Mouse (Mus musculus): ENCODE results near the gene Aox4.

Aox4 gene

GRCm38 (mm10) chr1:58240347-58240746, 30.1 kb downstream of the Aox4 start:
- DNase-seq (ENCODE audit: low read depth in 2 of 2, low spot score in 2 of 2) = no peak

- no peak for DNase-seq (ENCODE audit: low read depth in 2 of 2, low spot score in 2 of 2)
Observed at GRCm38 (mm10) chr1:58244487-58244886, 34.3 kb downstream of the Aox4 start.

DNA sequence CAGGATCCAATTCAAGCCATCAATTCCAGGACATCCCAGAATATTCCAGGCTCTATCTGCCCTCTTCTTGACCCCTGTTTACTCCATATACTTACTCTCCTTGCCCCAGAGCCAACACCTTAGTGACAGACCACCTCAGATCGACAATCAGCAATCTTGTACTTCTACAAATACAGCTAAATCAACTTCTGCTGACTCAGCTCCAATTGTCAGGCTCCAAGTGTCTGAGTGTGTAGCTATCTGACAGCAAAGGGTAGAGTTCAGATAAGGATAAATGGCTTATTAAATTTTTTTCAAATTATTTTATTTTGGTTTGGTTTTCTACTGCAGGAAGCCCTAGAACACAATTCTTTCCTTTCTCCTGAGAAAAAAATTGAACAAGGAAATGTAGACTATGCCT, 38.3 kb downstream of the Aox4 start:
- DNase-seq (ENCODE audit: low read depth in 2 of 2, low spot score in 2 of 2) = no peak

GRCm38 (mm10) chr1:58253466-58253865, 43.3 kb downstream of the Aox4 start:
- no peak for DNase-seq (ENCODE audit: low read depth in 2 of 2, low spot score in 2 of 2)

DNA sequence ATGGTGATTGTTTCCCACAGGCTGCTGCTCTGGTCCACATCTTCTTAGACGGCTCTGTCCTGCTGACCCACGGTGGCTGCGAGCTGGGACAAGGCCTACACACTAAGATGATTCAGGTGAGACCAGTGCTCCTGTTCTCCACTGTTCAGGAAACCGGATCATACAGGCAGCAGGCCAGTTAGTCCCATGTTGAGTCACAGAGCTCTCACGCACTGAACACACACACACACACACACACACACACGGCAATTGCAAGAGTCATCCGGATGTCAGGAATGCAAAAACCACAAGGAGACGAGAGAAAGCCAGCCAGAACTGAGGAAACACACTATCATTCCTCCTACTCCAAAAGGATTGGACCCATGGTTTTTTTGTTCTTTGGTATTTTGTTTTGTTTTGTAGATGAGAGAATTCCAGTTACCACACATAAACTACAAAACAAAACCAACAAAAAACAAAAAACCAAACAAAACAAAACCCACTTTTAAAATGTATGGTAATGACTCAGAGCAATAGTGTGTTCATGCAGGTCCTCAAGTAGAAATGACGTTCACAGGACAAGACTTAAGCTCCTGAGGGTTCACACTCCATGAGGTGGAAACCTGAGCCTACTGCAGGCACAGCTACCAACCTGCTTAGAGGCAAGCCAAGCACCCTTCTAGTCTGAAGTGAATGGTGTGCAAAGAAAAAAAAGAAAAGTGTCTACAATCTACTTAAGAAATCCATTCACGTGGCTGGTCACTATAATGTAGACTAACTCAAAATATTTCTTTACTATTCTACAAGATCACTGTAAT, 47.2 kb downstream of the Aox4 start:
- DNase-seq (ENCODE audit: low read depth in 2 of 2, low spot score in 2 of 2) = no peak

DNA sequence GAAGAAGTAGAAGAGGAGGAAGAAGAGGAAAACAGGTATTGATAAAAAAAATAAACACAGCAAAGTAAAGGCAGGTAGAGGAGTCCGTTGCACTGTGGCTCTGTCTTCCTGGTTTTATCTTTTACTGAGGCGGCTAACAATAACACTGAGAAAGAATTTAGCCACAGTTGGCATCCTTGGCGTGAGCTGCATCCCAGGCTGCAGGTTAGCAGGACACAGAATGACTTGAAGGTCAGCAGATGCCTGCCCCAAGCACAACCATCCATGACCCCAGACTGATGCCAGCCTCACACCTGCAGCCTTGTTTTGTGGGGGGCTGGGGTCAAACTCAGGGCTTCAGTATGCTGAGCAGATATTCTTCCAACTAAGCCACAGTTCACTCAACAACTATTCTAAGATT, 50.1 kb downstream of the Aox4 start:
- no peak for DNase-seq (ENCODE audit: low read depth in 2 of 2, low spot score in 2 of 2)

GRCm38 (mm10) chr1:58268231-58268630, 58.0 kb downstream of the Aox4 start:
- no peak for DNase-seq (ENCODE audit: low read depth in 2 of 2, low spot score in 2 of 2)

DNA sequence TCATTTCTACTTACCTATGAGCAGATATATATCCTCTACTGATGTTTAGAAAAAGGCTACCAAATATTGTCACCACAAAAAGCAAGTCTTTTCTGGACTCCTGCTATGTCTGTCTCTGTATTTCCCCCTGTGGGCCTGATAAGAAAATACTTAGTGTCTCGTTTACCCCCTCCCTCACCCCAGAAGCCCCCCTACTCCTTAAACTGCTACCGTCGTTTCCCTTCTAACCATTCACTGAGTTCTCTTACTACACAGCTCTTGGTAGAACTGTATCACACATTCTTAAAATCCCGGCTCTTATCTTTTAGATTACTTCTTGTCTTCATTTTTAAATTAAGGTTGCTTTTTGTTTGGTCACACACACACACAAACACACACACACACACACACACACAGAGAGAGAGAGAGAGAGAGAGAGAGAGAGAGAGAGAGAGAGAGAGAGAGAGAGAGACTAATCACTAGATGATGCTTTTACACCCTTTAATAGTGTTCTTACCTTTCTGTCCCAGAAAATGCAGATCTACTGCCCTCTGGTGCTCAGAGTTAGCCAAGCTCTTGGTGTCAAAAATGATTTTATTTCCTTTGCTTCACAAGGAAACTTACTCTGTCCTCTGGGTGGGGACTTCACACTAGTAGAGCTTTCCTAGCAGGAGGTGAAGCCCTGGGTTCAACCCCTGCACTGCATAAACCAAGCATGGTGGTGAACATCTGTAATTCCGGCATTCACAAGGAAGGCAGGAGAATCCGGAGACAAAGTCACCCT, 60.8 kb downstream of the Aox4 start:
- DNase-seq (ENCODE audit: low read depth in 2 of 2, low spot score in 2 of 2) = peak in 1 of 2 experiments; percentile 31

GRCm38 (mm10) chr1:58275879-58276278, 65.7 kb downstream of the Aox4 start:
- no peak for DNase-seq (ENCODE audit: low read depth in 2 of 2, low spot score in 2 of 2)

GRCm38 (mm10) chr1:58278026-58278425, 67.8 kb downstream of the Aox4 start, which contains the start of gene Aox2:
Gene Aox2 (plus strand): TSS chr1:58278326.
- DNase-seq (ENCODE audit: low read depth in 2 of 2, low spot score in 2 of 2) = no peak

DNA sequence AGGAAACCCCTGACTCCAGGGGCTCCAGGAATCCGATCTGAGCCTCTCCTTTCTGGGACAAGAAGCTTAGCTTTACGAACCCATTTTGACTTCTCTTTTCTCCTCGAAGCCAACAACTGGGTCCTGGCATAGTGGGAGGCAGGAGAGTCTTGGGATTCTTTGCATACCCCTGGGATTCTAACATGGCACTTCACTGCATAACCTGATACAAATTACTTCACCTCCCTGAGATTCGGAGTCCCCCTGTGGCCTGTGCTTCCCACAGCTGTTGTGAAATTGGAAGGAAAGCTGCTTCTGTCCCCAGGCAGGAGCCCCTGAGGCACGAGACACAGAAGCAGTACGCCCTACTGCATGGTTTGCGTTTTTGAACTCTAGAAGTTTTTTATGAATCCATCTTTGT, 68.3 kb downstream of the Aox4 start:
- no peak for DNase-seq (ENCODE audit: low read depth in 2 of 2, low spot score in 2 of 2)

DNA sequence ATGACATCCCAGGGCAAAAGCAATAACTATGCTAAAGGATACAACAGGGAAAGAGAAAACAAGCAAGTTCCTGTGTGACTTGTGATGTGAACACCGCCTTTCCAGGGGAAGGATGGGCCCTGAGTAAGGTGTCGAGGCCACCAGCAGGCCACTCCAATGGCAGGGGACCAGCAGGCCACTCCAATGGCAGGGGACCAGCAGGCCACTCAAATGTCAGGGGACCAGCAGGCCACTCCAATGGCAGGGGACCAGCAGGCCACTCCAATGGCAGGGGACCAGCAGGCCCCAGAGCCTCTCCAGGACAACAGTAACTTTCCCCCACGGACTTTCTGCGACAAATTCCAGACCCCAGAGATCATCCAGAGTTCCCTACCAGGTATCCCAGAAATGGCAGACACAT, 70.2 kb downstream of the Aox4 start:
- DNase-seq (ENCODE audit: low read depth in 2 of 2, low spot score in 2 of 2) = no peak

DNA sequence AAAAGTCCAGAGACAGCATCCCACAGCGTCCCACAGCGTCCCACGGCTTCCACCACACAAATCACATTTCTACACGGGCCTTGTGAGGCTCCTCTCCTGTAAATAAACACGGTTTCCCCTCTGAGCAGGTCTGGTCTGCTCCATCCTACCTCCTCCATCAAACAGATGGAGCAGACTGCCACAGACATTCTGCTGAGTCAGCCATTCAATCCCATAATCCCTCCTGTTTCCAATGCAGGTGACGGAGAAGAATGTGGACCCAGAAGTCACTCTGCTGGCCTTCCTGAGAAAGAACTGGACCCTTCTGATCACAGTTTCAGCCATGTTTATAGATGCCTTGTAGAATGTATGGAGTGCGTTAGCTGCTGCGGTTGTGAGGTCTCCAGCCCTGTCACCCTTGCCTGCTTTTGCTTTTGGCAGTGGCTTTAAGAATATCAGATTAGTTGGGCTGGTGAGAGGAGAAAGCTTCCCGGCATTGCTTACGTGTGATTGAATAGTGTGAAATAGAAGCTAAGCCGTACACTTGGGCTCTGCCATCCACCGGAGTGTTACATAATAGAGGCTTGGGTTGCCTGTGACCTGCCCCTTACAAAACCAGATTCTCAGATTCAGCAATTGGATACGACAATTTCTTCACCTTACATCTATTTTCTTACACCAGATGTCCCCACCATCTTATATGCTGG, 70.9 kb downstream of the Aox4 start:
- no peak for DNase-seq (ENCODE audit: low read depth in 2 of 2, low spot score in 2 of 2)

- DNase-seq (ENCODE audit: low read depth in 2 of 2, low spot score in 2 of 2) = no peak
Observed at GRCm38 (mm10) chr1:58281625-58281988, 71.4 kb downstream of the Aox4 start.

DNA sequence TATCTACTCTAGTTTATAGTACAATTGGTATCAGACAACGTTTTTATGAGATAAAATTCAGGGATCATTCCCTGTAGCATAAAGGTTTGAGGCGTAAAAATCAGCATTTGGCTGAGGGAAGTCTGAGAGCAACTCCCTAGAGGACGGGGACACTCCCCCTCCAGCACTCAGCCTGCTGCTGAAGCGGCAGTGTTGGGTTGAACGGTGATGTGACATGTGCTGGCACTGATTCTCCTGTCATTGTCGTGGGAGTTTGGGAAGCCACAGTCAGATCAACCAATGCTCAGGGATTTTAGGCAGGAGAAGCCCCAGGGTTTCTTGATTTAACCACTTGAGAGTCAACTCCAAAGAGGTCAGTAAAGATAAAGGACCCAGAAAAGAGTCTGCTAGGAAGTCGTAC, 74.3 kb downstream of the Aox4 start:
- DNase-seq (ENCODE audit: low read depth in 2 of 2, low spot score in 2 of 2) = no peak

GRCm38 (mm10) chr1:58288091-58288490, 77.9 kb downstream of the Aox4 start:
- no peak for DNase-seq (ENCODE audit: low read depth in 2 of 2, low spot score in 2 of 2)

DNA sequence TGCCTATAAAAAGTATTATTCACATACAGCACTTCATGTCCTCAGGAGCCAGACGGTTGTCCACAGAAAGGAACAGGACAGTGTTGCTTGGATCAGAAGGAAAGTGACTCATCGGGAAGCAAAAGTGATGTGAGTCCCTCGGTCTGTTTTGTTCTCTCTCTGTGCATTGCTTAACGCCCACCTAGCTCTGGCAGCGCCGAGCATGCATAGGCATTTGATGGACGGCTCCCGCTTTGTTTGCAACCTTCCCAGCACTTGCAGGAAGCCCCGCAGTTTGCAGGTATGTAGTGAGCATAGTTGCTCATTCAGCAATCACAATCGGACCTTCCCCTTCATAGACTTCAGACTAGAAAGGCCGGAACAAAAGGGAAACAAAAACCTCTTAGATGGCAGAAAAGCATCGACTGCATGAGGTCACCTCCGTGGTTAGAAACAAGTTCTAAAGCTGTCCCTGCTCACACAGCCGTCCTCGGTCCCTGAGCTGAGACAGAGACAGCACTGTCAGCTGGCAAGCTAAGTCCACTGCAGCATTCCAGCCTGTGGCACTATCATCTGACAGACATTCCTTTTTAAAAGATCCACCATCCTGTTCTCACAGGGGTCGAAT, 79.8 kb downstream of the Aox4 start:
- no peak for DNase-seq (ENCODE audit: low read depth in 2 of 2, low spot score in 2 of 2)

DNA sequence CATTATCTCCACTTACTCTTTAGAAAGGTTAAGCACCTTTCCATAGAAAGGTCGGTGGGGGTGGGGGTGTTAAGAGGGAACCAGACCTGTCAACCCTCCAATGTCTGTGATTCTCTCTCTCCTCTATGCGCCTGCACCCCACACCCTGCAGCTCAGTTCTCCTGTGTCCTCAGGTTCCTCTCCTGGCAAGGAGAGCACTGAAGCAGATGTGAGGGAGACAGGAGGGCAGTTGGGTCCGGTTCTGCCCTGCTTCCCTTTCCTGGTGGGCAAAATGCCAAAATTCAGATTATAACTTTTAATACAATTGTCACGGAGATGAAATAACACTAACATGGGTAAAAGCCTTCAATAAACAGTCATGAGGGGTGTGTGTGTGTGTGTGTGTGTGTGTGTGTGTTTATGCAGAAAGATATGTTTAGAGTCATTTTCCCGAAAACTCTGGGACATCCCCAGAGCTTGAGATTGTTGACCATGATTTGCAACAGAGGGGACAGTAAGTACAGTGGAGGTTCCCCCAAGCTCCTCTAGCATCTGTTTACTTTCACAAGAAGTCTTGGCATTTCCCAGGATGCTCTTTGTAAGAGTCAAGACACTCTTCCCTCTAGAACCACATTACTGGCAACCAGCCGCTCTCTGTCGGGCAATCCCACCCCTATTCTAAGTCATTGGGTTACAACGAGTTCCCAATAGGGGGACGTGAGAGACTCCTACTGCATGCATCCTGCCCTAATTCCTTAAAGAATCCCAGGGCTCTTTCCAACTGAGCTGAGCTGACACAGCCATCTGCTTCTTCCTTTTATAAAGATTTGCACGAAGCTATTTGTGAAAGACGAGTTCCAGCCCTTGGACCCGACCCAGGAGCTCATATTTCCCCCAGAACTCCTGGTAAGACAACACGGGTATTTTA, 81.5 kb downstream of the Aox4 start:
- DNase-seq (ENCODE audit: low read depth in 2 of 2, low spot score in 2 of 2) = no peak

- DNase-seq (ENCODE audit: low read depth in 2 of 2, low spot score in 2 of 2) = no peak
Observed at GRCm38 (mm10) chr1:58294730-58295129, 84.5 kb downstream of the Aox4 start.

DNA sequence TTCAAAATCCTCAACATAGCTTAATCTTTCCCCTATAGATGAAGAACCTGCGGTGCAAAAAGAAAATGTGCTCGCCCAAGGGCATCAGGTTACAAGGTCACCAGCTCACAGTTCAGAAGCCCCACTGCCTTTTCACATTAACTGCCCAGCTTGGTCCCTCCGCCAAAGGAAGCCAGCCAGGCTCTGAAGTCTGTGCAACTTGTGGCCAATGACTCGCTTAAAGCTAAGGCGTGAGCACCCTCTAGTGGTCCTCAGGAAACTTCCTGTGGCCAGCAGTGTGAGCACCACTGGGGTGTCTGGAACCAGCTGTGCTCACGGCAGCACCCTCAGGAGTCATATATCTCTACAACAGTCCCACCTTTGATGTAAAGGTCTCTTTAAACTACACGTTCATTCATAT, 86.1 kb downstream of the Aox4 start:
- peak; percentile 55 to 68 for DNase-seq (ENCODE audit: low read depth in 2 of 2, low spot score in 2 of 2)

- DNase-seq (ENCODE audit: low read depth in 2 of 2, low spot score in 2 of 2) = no peak
Observed at GRCm38 (mm10) chr1:58296821-58297220, 86.6 kb downstream of the Aox4 start.

All from CD8-positive naive resting alpha-beta T cell, adult 2 months (primary cell).